Mouse (Mus musculus) lung, adult 2 months (tissue): ENCODE data around the gene Srebf2.

Source experiments
- CTCF ChIP-seq: fragments of 200-500 bp; IDR thresholded peaks from 2 replicates; pipeline ENCODE4 v1.5.1; 2011; ENCODE audit warnings: mild to moderate bottlenecking, low read length, control low read depth; ENCODE audit not compliant: insufficient read depth
- POLR2A ChIP-seq: fragments of 200-500 bp; IDR thresholded peaks from 2 replicates; pipeline ENCODE4 v1.6.1; 2011; ENCODE audit warnings: low read depth, mild to moderate bottlenecking, control low read depth, low read length, borderline replicate concordance; ENCODE audit errors: extremely low read depth

- TF ChIP-seq CTCF: no peak
- no peak for TF ChIP-seq POLR2A
These were observed 100.3 kb downstream of the Srebf2 start for GRCm38 (mm10) chr15:82247131-82247776.
